Mouse (Mus musculus) NIH3T3 (cell line): Measurements from ENCODE around the gene Nkd2.
A peak's percentile ranks its signal among the peaks of the same experiment; 100 is the strongest.

Experiments used
- DNase-seq: peaks from one replicate; pipeline ENCODE4 v3.0.0-alpha.2; 2012; ENCODE audit warnings: low read depth

The Nkd2 gene

GRCm38 (mm10) chr13:73847465-73847836 is at the start of gene Nkd2:
Gene Nkd2 (minus strand): TSS chr13:73847631.
- DNase-seq, result no peak

GRCm38 (mm10) chr13:73892493-73893178 is 45.2 kb upstream of the Nkd2 start:
- DNase-seq, result peak; percentile 66

GRCm38 (mm10) chr13:73887415-73887874 is 40.0 kb upstream of the Nkd2 start:
- DNase-seq, result peak; percentile 83

- no peak for DNase-seq
Measured at GRCm38 (mm10) chr13:73886601-73887000, 39.2 kb upstream of the Nkd2 start.

- peak; percentile 46 for DNase-seq
Measured at GRCm38 (mm10) chr13:73886066-73886465, 38.6 kb upstream of the Nkd2 start.

GRCm38 (mm10) chr13:73885656-73886055 is 38.2 kb upstream of the Nkd2 start:
- DNase-seq, result peak; percentile 21

- peak; percentile 35 for DNase-seq
Measured at GRCm38 (mm10) chr13:73881347-73881746, 33.9 kb upstream of the Nkd2 start.

GRCm38 (mm10) chr13:73879824-73880223 is 32.4 kb upstream of the Nkd2 start:
- DNase-seq, result peak; percentile 44

GRCm38 (mm10) chr13:73872159-73872558 is 24.7 kb upstream of the Nkd2 start:
- DNase-seq, result no peak

- DNase-seq, result no peak
Measured at GRCm38 (mm10) chr13:73846589-73847464, 604 bp downstream of the Nkd2 start.

GRCm38 (mm10) chr13:73842696-73843095 is 4.7 kb downstream of the Nkd2 start:
- DNase-seq, result no peak

- DNase-seq, result no peak
Measured at GRCm38 (mm10) chr13:73839740-73840139, 7.7 kb downstream of the Nkd2 start.

GRCm38 (mm10) chr13:73839137-73839548 is 8.3 kb downstream of the Nkd2 start:
- DNase-seq, result no peak

GRCm38 (mm10) chr13:73837708-73838107 is 9.7 kb downstream of the Nkd2 start:
- no peak for DNase-seq

GRCm38 (mm10) chr13:73836491-73836890 is 10.9 kb downstream of the Nkd2 start:
- DNase-seq, result no peak

GRCm38 (mm10) chr13:73835791-73836190 is 11.6 kb downstream of the Nkd2 start:
- DNase-seq, result no peak

- DNase-seq, result no peak
Measured at GRCm38 (mm10) chr13:73833809-73834208, 13.6 kb downstream of the Nkd2 start.

- DNase-seq, result peak; percentile 74
Measured at GRCm38 (mm10) chr13:73831486-73831885, 15.9 kb downstream of the Nkd2 start.

- DNase-seq, result no peak
Measured at GRCm38 (mm10) chr13:73827243-73827642, 20.2 kb downstream of the Nkd2 start.

- DNase-seq, result no peak
Measured at GRCm38 (mm10) chr13:73823711-73824110, 23.7 kb downstream of the Nkd2 start.

GRCm38 (mm10) chr13:73822187-73822800 is 25.1 kb downstream of the Nkd2 start:
- DNase-seq, result peak; percentile 78

GRCm38 (mm10) chr13:73821251-73821650 is 26.2 kb downstream of the Nkd2 start:
- DNase-seq, result no peak

GRCm38 (mm10) chr13:73818921-73819320 is 28.5 kb downstream of the Nkd2 start:
- DNase-seq, result no peak
